Mouse (Mus musculus): ENCODE data around the gene Klk8. TPM values are rescaled to one million over a fixed set of nuclear protein-coding genes. Genes with fewer than 3 reads are reported as not detected.

Gene Klk8
- polyA plus RNA-seq (2017; shearing (Covaris generic)): 69.3 TPM

GRCm38 (mm10) chr7:43797333-43797769 is at the start of gene Klk8:
Klk8 (plus strand) TSS chr7:43797577.

DNA sequence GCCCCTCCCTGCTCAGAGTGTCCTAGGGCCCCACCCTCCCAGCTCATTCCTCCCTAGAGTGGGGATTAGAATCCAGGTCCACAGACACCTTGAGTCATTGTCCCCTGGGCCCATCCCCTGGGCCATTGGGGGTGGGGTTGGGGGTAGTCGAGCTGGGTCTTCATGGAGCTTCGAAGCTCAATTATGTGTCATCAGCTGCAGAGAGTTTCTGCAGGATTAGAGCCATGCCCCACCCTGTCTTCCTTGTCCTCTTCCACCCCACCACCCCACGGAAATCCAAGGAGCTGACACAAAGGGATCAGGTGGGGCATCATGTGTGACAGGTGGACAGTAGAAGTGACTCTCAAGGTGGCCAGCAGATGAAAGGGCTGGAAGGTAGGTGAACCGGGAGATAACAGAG is 28.8 kb upstream of the Klk8 start, which contains the start of gene Klk12:
Gene Klk12 (plus strand): TSS at position 301 of the 400 bp plus-strand sequence.

GRCm38 (mm10) chr7:43774364-43774763 is 23.0 kb upstream of the Klk8 start, which contains the start of gene Klk11:
Klk11 (plus strand) TSS chr7:43774604.

DNA sequence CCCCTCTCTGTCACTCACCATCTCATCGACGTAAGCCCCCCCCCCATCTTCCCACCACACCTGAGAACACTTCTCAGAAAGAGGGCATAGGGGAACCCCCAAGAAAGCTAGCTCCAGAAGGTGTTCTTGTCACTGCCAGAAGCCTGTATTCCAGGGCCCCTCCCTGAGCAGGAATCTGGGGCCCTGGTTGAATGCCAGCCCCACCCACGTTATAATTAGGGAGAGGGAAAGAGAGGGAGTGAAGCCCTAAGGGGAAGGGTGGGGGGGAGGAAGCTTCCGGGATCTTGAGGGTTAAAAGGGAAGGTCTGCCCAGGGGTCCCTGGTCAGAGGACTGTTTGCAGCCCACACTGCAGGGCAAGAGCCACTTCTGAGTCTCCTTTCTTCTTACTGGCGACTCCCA is 16.6 kb upstream of the Klk8 start, which contains the start of gene Klk10:
Gene Klk10 (plus strand): TSS at position 290 of the 400 bp plus-strand sequence.

GRCm38 (mm10) chr7:43791591-43791990 is 5.8 kb upstream of the Klk8 start, which contains the start of gene Klk9:
Klk9 (plus strand) TSS chr7:43791891.

DNA sequence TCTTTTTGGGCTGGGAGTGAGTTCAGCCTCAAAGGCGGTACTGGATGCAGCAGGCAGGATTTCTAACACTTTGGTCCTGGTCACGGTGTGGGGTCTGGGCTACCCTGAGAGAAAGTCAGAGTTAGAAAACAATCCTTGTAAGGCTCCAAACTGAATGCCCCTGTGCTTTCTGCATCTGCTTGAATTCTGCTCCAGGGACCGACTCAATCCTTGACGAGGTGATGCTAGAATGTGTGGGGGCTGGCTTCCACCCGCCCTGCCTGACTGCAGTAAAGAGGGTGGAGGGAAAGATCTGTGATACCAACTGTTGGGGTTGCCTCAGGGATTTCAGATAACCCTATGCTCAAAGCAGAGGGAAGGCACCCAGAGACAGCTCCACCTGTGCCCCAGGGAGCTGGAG is 13.6 kb downstream of the Klk8 start, which contains the start of gene Klk7:
Gene Klk7 (plus strand): TSS at position 301 of the 400 bp plus-strand sequence.

DNA sequence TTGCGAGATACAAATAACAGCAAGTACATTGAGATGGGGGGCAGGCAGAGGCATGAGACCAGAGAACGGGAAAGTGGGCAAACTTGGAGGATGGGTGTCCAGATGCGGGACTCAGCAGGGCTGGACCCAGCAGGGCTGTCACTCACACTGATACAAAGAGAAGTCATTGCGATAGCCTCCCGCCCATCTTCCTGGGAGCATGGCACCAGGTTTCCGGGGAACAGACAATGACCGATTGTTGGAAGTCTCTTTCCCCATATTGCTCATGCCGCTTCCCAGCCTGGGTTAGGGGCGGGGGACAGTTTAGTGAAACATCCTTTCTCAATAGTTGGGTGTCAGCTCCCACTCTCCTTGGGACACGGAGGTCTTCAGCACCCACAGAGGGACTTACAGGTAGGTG is 26.8 kb downstream of the Klk8 start, which contains the start of gene Klk6:
Gene Klk6 (plus strand): TSS at position 301 of the 400 bp plus-strand sequence.

GRCm38 (mm10) chr7:43841701-43842100 is 44.3 kb downstream of the Klk8 start, which contains the start of gene Klk5:
Klk5 (plus strand) TSS chr7:43841971.

Other genes starting within 250 kb of the Klk8 start
- gene Zfp658, start 235.3 kb upstream of the Klk8 start, polyA plus RNA-seq (2017; shearing (Covaris generic)): 4.4 TPM
- 4.4 TPM for gene Zfp719, start 218.0 kb upstream of the Klk8 start, polyA plus RNA-seq (2017; shearing (Covaris generic))
- gene Zfp819, start 190.4 kb upstream of the Klk8 start, polyA plus RNA-seq (2017; shearing (Covaris generic)): not detected
- not detected for gene Ceacam18, start 162.9 kb upstream of the Klk8 start, polyA plus RNA-seq (2017; shearing (Covaris generic))
- gene Siglece, start 137.4 kb upstream of the Klk8 start, polyA plus RNA-seq (2017; shearing (Covaris generic)): 0.50 TPM
- 6.1 TPM for gene Ctu1, start 125.6 kb upstream of the Klk8 start, polyA plus RNA-seq (2017; shearing (Covaris generic))
- not detected for gene Klk14, start 107.2 kb upstream of the Klk8 start, polyA plus RNA-seq (2017; shearing (Covaris generic))
- not detected for gene Klk13, start 85.0 kb upstream of the Klk8 start, polyA plus RNA-seq (2017; shearing (Covaris generic))
- gene Klk12, start 28.7 kb upstream of the Klk8 start, polyA plus RNA-seq (2017; shearing (Covaris generic)): not detected
- not detected for gene Klk11, start 23.0 kb upstream of the Klk8 start, polyA plus RNA-seq (2017; shearing (Covaris generic))
- gene Klk10, start 16.5 kb upstream of the Klk8 start, polyA plus RNA-seq (2017; shearing (Covaris generic)): not detected
- gene Klk9, start 5.7 kb upstream of the Klk8 start, polyA plus RNA-seq (2017; shearing (Covaris generic)): not detected
- gene Klk7, start 13.7 kb downstream of the Klk8 start, polyA plus RNA-seq (2017; shearing (Covaris generic)): not detected
- not detected for gene Klk6, start 26.9 kb downstream of the Klk8 start, polyA plus RNA-seq (2017; shearing (Covaris generic))
- gene Klk5, start 44.4 kb downstream of the Klk8 start, polyA plus RNA-seq (2017; shearing (Covaris generic)): not detected
- not detected for gene Klk4, start 83.6 kb downstream of the Klk8 start, polyA plus RNA-seq (2017; shearing (Covaris generic))
- gene Klk15, start 136.2 kb downstream of the Klk8 start, polyA plus RNA-seq (2017; shearing (Covaris generic)): not detected
- gene Klk1b8, start 153.1 kb downstream of the Klk8 start, polyA plus RNA-seq (2017; shearing (Covaris generic)): not detected
- not detected for gene Klk1b1, start 169.2 kb downstream of the Klk8 start, polyA plus RNA-seq (2017; shearing (Covaris generic))
- gene Klk1b9, start 178.5 kb downstream of the Klk8 start, polyA plus RNA-seq (2017; shearing (Covaris generic)): not detected
- gene Klk1b11, start 198.3 kb downstream of the Klk8 start, polyA plus RNA-seq (2017; shearing (Covaris generic)): not detected
- not detected for gene Klk1b26, start 214.6 kb downstream of the Klk8 start, polyA plus RNA-seq (2017; shearing (Covaris generic))